Mouse (Mus musculus): ENCODE data around the gene Iba57. TPM values are rescaled to one million over a fixed set of nuclear protein-coding genes. Genes with fewer than 3 reads are reported as not detected.

Gene Iba57
- polyA plus RNA-seq, 1 experiment from 2014 or later = 4.9 TPM

- WGBS = under 1% methylated on average over 67 of the region's 67 CpGs
- peaks cover 76% of the 10 kb centered on the region for H3K36me3 ChIP-seq (ENCODE audit: control insufficient read depth, insufficient read depth, low read length)
- peak; percentile 76 for ATAC-seq (ENCODE audit: insufficient number of reproducible peaks, insufficient read depth, low FRiP score, low read depth)
- H3K9me3 ChIP-seq (ENCODE audit: control insufficient read depth, low read length) = no peaks in the 10 kb centered on the region
- peak within 1 kb of the TSS; percentile 88 to 93 for H3K27ac ChIP-seq (replicated peaks in 1 of 2; ENCODE audit: control insufficient read depth in 1 of 2, insufficient read depth in 1 of 2, low read depth in 2 of 2, low read length in 2 of 2)
- H3K9ac ChIP-seq (ENCODE audit: low read length) = peak within 1 kb of the TSS; percentile 90
- H3K4me2 ChIP-seq (ENCODE audit: low read length) = peak within 1 kb of the TSS; percentile 75
- peak within 1 kb of the TSS; percentile 75 to 79 for H3K4me3 ChIP-seq (ENCODE audit: control insufficient read depth in 1 of 2, insufficient read depth in 1 of 2, low read depth in 1 of 2, low read length in 2 of 2)
- no peaks in the 10 kb centered on the region for H3K27me3 ChIP-seq (ENCODE audit: control insufficient read depth, insufficient read depth, low read length)
- peaks cover 2 to 18% of the 10 kb centered on the region in 2 experiments; a peak in 3 of 4 replicates for H3K4me1 ChIP-seq (ENCODE audit: control insufficient read depth in 2 of 2, insufficient read depth in 2 of 2, low read length in 2 of 2)
Observed at GRCm38 (mm10) chr11:59208153-59208831, 44.8 kb upstream of the Iba57 start, which contains the start of gene 2310033P09Rik. 2310033P09Rik (plus strand) TSS chr11:59208321.

- ATAC-seq (ENCODE audit: insufficient number of reproducible peaks, insufficient read depth, low FRiP score, low read depth) = peak; percentile 83
- H3K9me3 ChIP-seq (ENCODE audit: control insufficient read depth, low read length) = no peaks in the 10 kb centered on the region
- H3K9ac ChIP-seq (ENCODE audit: low read length) = peak within 1 kb of the TSS; percentile 87
- under 1% methylated on average over 63 of the region's 63 CpGs for WGBS
- H3K27me3 ChIP-seq (ENCODE audit: control insufficient read depth, insufficient read depth, low read length) = no peaks in the 10 kb centered on the region
- peaks cover 46% of the 10 kb centered on the region for H3K36me3 ChIP-seq (ENCODE audit: control insufficient read depth, insufficient read depth, low read length)
- peak within 1 kb of the TSS; percentile 95 for H3K4me2 ChIP-seq (ENCODE audit: low read length)
- peak within 1 kb of the TSS; percentile 83 to 86 for H3K4me3 ChIP-seq (ENCODE audit: control insufficient read depth in 1 of 2, insufficient read depth in 1 of 2, low read depth in 1 of 2, low read length in 2 of 2)
- peak within 1 kb of the TSS; percentile 74 to 91 for H3K27ac ChIP-seq (replicated peaks in 1 of 2; ENCODE audit: control insufficient read depth in 1 of 2, insufficient read depth in 1 of 2, low read depth in 2 of 2, low read length in 2 of 2)
- H3K4me1 ChIP-seq (ENCODE audit: control insufficient read depth in 2 of 2, insufficient read depth in 2 of 2, low read length in 2 of 2) = peaks cover 6 to 12% of the 10 kb centered on the region in 2 experiments
Observed at GRCm38 (mm10) chr11:59202081-59202995, 38.8 kb upstream of the Iba57 start, which contains the start of gene Mrpl55. Mrpl55 (plus strand) TSS chr11:59202486.

- H3K9me3 ChIP-seq (ENCODE audit: control insufficient read depth, low read length) = no peaks in the 10 kb centered on the region
- 25% methylated on average over 16 of the region's 16 CpGs for WGBS
- peaks cover 37% of the 10 kb centered on the region for H3K36me3 ChIP-seq (ENCODE audit: control insufficient read depth, insufficient read depth, low read length)
- peak overlapping the region; percentile 74 to 91 for H3K27ac ChIP-seq (replicated peaks in 1 of 2; ENCODE audit: control insufficient read depth in 1 of 2, insufficient read depth in 1 of 2, low read depth in 2 of 2, low read length in 2 of 2)
- peak overlapping the region; percentile 87 for H3K9ac ChIP-seq (ENCODE audit: low read length)
- H3K4me1 ChIP-seq (ENCODE audit: control insufficient read depth in 2 of 2, insufficient read depth in 2 of 2, low read length in 2 of 2) = peaks cover 6 to 12% of the 10 kb centered on the region in 2 experiments
- no peaks in the 10 kb centered on the region for H3K27me3 ChIP-seq (ENCODE audit: control insufficient read depth, insufficient read depth, low read length)
- ATAC-seq (ENCODE audit: insufficient number of reproducible peaks, insufficient read depth, low FRiP score, low read depth) = peak; percentile 11; the same call in 1 of the 2 replicates
- H3K4me2 ChIP-seq (ENCODE audit: low read length) = peak overlapping the region; percentile 95
- H3K4me3 ChIP-seq (ENCODE audit: control insufficient read depth in 1 of 2, insufficient read depth in 1 of 2, low read depth in 1 of 2, low read length in 2 of 2) = peak overlapping the region; percentile 83 to 86
Observed at GRCm38 (mm10) chr11:59201216-59202002, 37.9 kb upstream of the Iba57 start.

GRCm38 (mm10) chr11:59196230-59196629 lies 32.7 kb upstream of the Iba57 start:
- Histone ChIP-seq H3K9ac (ENCODE audit: low read length) (no peak overlapping the region), H3K4me2 (ENCODE audit: low read length) (no peak overlapping the region), H3K4me3 (ENCODE audit: control insufficient read depth in 1 of 2, insufficient read depth in 1 of 2, low read depth in 1 of 2, low read length in 2 of 2) (no peak overlapping the region), H3K4me1 (ENCODE audit: control insufficient read depth in 2 of 2, insufficient read depth in 2 of 2, low read length in 2 of 2) (peaks cover 2 to 3% of the 10 kb centered on the region in 2 experiments), H3K27ac (replicated peaks in 1 of 2; ENCODE audit: control insufficient read depth in 1 of 2, insufficient read depth in 1 of 2, low read depth in 2 of 2, low read length in 2 of 2) (no peak overlapping the region), H3K9me3 (ENCODE audit: control insufficient read depth, low read length) (no peaks in the 10 kb centered on the region), H3K27me3 (ENCODE audit: control insufficient read depth, insufficient read depth, low read length) (no peaks in the 10 kb centered on the region), H3K36me3 (ENCODE audit: control insufficient read depth, insufficient read depth, low read length) (peaks cover 9% of the 10 kb centered on the region; the same call in 1 of the 2 replicates)
- ATAC-seq (ENCODE audit: insufficient number of reproducible peaks, insufficient read depth, low FRiP score, low read depth) = no peak

GRCm38 (mm10) chr11:59192059-59192386 lies 28.5 kb upstream of the Iba57 start, which contains the start of gene Guk1:
Guk1 (minus strand) TSS chr11:59192212.
- Histone ChIP-seq H3K4me3 (ENCODE audit: control insufficient read depth in 1 of 2, insufficient read depth in 1 of 2, low read depth in 1 of 2, low read length in 2 of 2) (peak within 1 kb of the TSS; percentile 64 to 68), H3K36me3 (ENCODE audit: control insufficient read depth, insufficient read depth, low read length) (0 out of 2 replicates have a peak, but pooled peaks cover under 1% of the 10 kb centered on the region), H3K4me2 (ENCODE audit: low read length) (peak within 1 kb of the TSS; percentile 83), H3K4me1 (ENCODE audit: control insufficient read depth in 2 of 2, insufficient read depth in 2 of 2, low read length in 2 of 2) (peaks cover 0 to 4% of the 10 kb centered on the region in 2 experiments; a peak in 1 of 4 replicates), H3K9me3 (ENCODE audit: control insufficient read depth, low read length) (no peaks in the 10 kb centered on the region), H3K9ac (ENCODE audit: low read length) (peak within 1 kb of the TSS; percentile 86), H3K27me3 (ENCODE audit: control insufficient read depth, insufficient read depth, low read length) (no peaks in the 10 kb centered on the region), H3K27ac (replicated peaks in 1 of 2; ENCODE audit: control insufficient read depth in 1 of 2, insufficient read depth in 1 of 2, low read depth in 2 of 2, low read length in 2 of 2) (peak within 1 kb of the TSS; percentile 84 to 91)
- WGBS = 6% methylated on average over 16 of the region's 16 CpGs
- peak; percentile 1; the same call in 1 of the 2 replicates for ATAC-seq (ENCODE audit: insufficient number of reproducible peaks, insufficient read depth, low FRiP score, low read depth)

- under 1% methylated on average over 57 of the region's 59 CpGs for WGBS
- Histone ChIP-seq H3K4me3 (ENCODE audit: control insufficient read depth in 1 of 2, insufficient read depth in 1 of 2, low read depth in 1 of 2, low read length in 2 of 2) (peak overlapping the region; percentile 64 to 68), H3K27me3 (ENCODE audit: control insufficient read depth, insufficient read depth, low read length) (no peaks in the 10 kb centered on the region), H3K27ac (replicated peaks in 1 of 2; ENCODE audit: control insufficient read depth in 1 of 2, insufficient read depth in 1 of 2, low read depth in 2 of 2, low read length in 2 of 2) (peak overlapping the region; percentile 84 to 91), H3K9ac (ENCODE audit: low read length) (peak overlapping the region; percentile 86), H3K9me3 (ENCODE audit: control insufficient read depth, low read length) (no peaks in the 10 kb centered on the region), H3K4me2 (ENCODE audit: low read length) (peak overlapping the region; percentile 83), H3K4me1 (ENCODE audit: control insufficient read depth in 2 of 2, insufficient read depth in 2 of 2, low read length in 2 of 2) (peaks cover 0 to 4% of the 10 kb centered on the region in 2 experiments; a peak in 1 of 4 replicates), H3K36me3 (ENCODE audit: control insufficient read depth, insufficient read depth, low read length) (peaks cover 6% of the 10 kb centered on the region; the same call in 1 of the 2 replicates)
- ATAC-seq (ENCODE audit: insufficient number of reproducible peaks, insufficient read depth, low FRiP score, low read depth) = peak; percentile 93
Observed at GRCm38 (mm10) chr11:59191231-59192058, 27.9 kb upstream of the Iba57 start.

Measured in heart, embryonic 14.5 days (tissue).